Mouse (Mus musculus) intestine, embryonic 14.5 days (tissue): ENCODE measurements around the gene Prkce. TPM values are rescaled to one million over a fixed set of nuclear protein-coding genes. Genes with fewer than 3 reads are reported as not detected.

ENCODE experiments used
- ATAC-seq: fragments of 200-750 bp; cut with Nextera tagmentation; replicated peaks from 2 replicates; pipeline ENCODE4 v1.8.0; 2017; ENCODE audit warnings: low read depth, moderate number of reproducible peaks, moderate TSS enrichment, moderate library complexity; ENCODE audit not compliant: low FRiP score, low TSS enrichment
- DNase-seq: peaks from one replicate; pipeline ENCODE4 v3.0.0-alpha.2; 2018; ENCODE audit warnings: low spot score
- H3K27ac ChIP-seq: fragments of 300-500 bp; sonication (generic); 2 replicates; pipeline ENCODE4 v1.5.1; 2014; ENCODE audit warnings: low read depth, mild to moderate bottlenecking, control low read depth
- H3K27me3 ChIP-seq: fragments of 300-500 bp; sonication (generic); replicated peaks from 2 replicates; pipeline ENCODE4 v1.6.1; 2014; ENCODE audit warnings: low read length, control low read depth; ENCODE audit not compliant: control insufficient read depth, insufficient read depth
- H3K36me3 ChIP-seq: fragments of 300-500 bp; sonication (generic); 2 replicates; pipeline ENCODE4 v1.6.1; 2014; ENCODE audit warnings: low read length, control low read depth; ENCODE audit not compliant: control insufficient read depth, insufficient read depth
- H3K4me1 ChIP-seq: fragments of 300-500 bp; sonication (generic); replicated peaks from 2 replicates; pipeline ENCODE4 v1.6.1; 2014; ENCODE audit warnings: low read length, control low read depth, mixed read lengths; ENCODE audit not compliant: control insufficient read depth, insufficient read depth
- H3K4me2 ChIP-seq: fragments of 300-500 bp; sonication (generic); 2 replicates; pipeline ENCODE4 v1.6.1; 2014; ENCODE audit warnings: low read length
- H3K4me3 ChIP-seq: fragments of 300-500 bp; sonication (generic); 2 replicates; pipeline ENCODE4 v1.5.1; 2014; ENCODE audit warnings: low read depth, low read length, control low read depth, mixed read lengths
- H3K9ac ChIP-seq: fragments of 300-500 bp; sonication (generic); 2 replicates; pipeline ENCODE4 v1.6.1; 2014; ENCODE audit warnings: mild to moderate bottlenecking, low read length
- H3K9me3 ChIP-seq: fragments of 300-500 bp; sonication (generic); 2 replicates; pipeline ENCODE4 v1.6.1; 2016; ENCODE audit warnings: low read length, control low read depth; ENCODE audit not compliant: control insufficient read depth
- WGBS: fragments of 180-500 bp; shearing (Covaris S2); extraction: QIAGEN DNeasy Blood & Tissue Kit; methylation state at CpG from one replicate; pipeline ENCODE4 v1.1.7; 2014; 5-methylcytosine and 5-hydroxymethylcytosine counted together
- polyA plus RNA-seq: library from polyadenylated mRNA; unstranded; fragments of >200 nt; fragmentation: Nextera tagmentation; extraction: Ambion mirVana; gene quantifications from 2 replicates; pipeline ENCODE4 v1.2.1, GENCODE M21; 2014

The Prkce gene
- polyA plus RNA-seq, 1 experiment from 2014 or later = 7.5 TPM

- Histone ChIP-seq H3K36me3 (no peaks in the 10 kb centered on the region), H3K4me3 (no peak overlapping the region), H3K9ac (no peak overlapping the region), H3K27ac (no peak overlapping the region), H3K9me3 (no peaks in the 10 kb centered on the region), H3K4me2 (no peak overlapping the region), H3K4me1 (no peaks in the 10 kb centered on the region), H3K27me3 (no peaks in the 10 kb centered on the region)
- WGBS = 90% methylated on average over 3 of the region's 3 CpGs
- ATAC-seq (no peak), DNase-seq (no peak)
Observed at GRCm38 (mm10) chr17:86508212-86508490, 340.6 kb downstream of the Prkce start.

GRCm38 (mm10) chr17:86509871-86510270 is 342.3 kb downstream of the Prkce start:
- ATAC-seq (no peak), DNase-seq (no peak)
- WGBS = 57% methylated on average over 5 of the region's 5 CpGs
- Histone ChIP-seq H3K4me1 (0 out of 2 replicates have a peak, but pooled peaks cover 1% of the 10 kb centered on the region), H3K9me3 (no peaks in the 10 kb centered on the region), H3K4me3 (no peak overlapping the region), H3K4me2 (no peak overlapping the region), H3K27ac (no peak overlapping the region), H3K36me3 (no peaks in the 10 kb centered on the region), H3K9ac (no peak overlapping the region), H3K27me3 (no peaks in the 10 kb centered on the region)

- no peaks in the 10 kb centered on the region for H3K27me3 ChIP-seq
- no peak overlapping the region for H3K9ac ChIP-seq
- no peaks in the 10 kb centered on the region for H3K9me3 ChIP-seq
- no peak overlapping the region for H3K4me2 ChIP-seq
- no peak overlapping the region for H3K27ac ChIP-seq
- H3K4me3 ChIP-seq = no peak overlapping the region
- DNase-seq (no peak), ATAC-seq (no peak)
- H3K36me3 ChIP-seq = no peaks in the 10 kb centered on the region
- WGBS = 68% methylated on average over 13 of the region's 13 CpGs
- H3K4me1 ChIP-seq = 0 out of 2 replicates have a peak, but pooled peaks cover 3% of the 10 kb centered on the region
Observed at GRCm38 (mm10) chr17:86514974-86515620, 347.5 kb downstream of the Prkce start.

- H3K4me3 ChIP-seq = no peak overlapping the region
- WGBS = 76% methylated on average over 5 of the region's 5 CpGs
- H3K9me3 ChIP-seq = no peaks in the 10 kb centered on the region
- H3K27me3 ChIP-seq = no peaks in the 10 kb centered on the region
- DNase-seq (no peak), ATAC-seq (no peak)
- no peak overlapping the region for H3K9ac ChIP-seq
- no peak overlapping the region for H3K4me2 ChIP-seq
- no peaks in the 10 kb centered on the region for H3K36me3 ChIP-seq
- no peak overlapping the region for H3K27ac ChIP-seq
- H3K4me1 ChIP-seq = 0 out of 2 replicates have a peak, but pooled peaks cover 3% of the 10 kb centered on the region
Observed at GRCm38 (mm10) chr17:86516630-86517029, 349.0 kb downstream of the Prkce start.

- Histone ChIP-seq H3K36me3 (no peaks in the 10 kb centered on the region), H3K4me1 (0 out of 2 replicates have a peak, but pooled peaks cover 3% of the 10 kb centered on the region), H3K27ac (no peak overlapping the region), H3K9me3 (no peaks in the 10 kb centered on the region), H3K4me3 (no peak overlapping the region), H3K4me2 (no peak overlapping the region), H3K9ac (no peak overlapping the region), H3K27me3 (no peaks in the 10 kb centered on the region)
- ATAC-seq (no peak), DNase-seq (no peak)
- WGBS = 90% methylated on average over 7 of the region's 7 CpGs
Observed at GRCm38 (mm10) chr17:86518604-86519003, 351.0 kb downstream of the Prkce start.

- no peaks in the 10 kb centered on the region for H3K9me3 ChIP-seq
- ATAC-seq = no peak
- H3K4me1 ChIP-seq = no peaks in the 10 kb centered on the region
- no peaks in the 10 kb centered on the region for H3K36me3 ChIP-seq
- 93% methylated on average over 11 of the region's 11 CpGs for WGBS
- H3K4me3 ChIP-seq = no peak overlapping the region
- H3K27me3 ChIP-seq = no peaks in the 10 kb centered on the region
- no peak for DNase-seq
- H3K9ac ChIP-seq = no peak overlapping the region
- H3K4me2 ChIP-seq = no peak overlapping the region
- no peak overlapping the region for H3K27ac ChIP-seq
Observed at GRCm38 (mm10) chr17:86521252-86521651, 353.7 kb downstream of the Prkce start.

- Histone ChIP-seq H3K27me3 (no peaks in the 10 kb centered on the region), H3K36me3 (no peaks in the 10 kb centered on the region), H3K9ac (no peak overlapping the region), H3K4me1 (no peaks in the 10 kb centered on the region), H3K27ac (no peak overlapping the region), H3K4me3 (no peak overlapping the region), H3K9me3 (no peaks in the 10 kb centered on the region), H3K4me2 (no peak overlapping the region)
- ATAC-seq (no peak), DNase-seq (no peak)
- 87% methylated on average over 5 of the region's 5 CpGs for WGBS
Observed at GRCm38 (mm10) chr17:86522649-86523048, 355.1 kb downstream of the Prkce start.

GRCm38 (mm10) chr17:86523374-86523773 is 355.8 kb downstream of the Prkce start:
- Histone ChIP-seq H3K4me2 (no peak overlapping the region), H3K9me3 (no peaks in the 10 kb centered on the region), H3K9ac (no peak overlapping the region), H3K4me3 (no peak overlapping the region), H3K27me3 (no peaks in the 10 kb centered on the region), H3K36me3 (no peaks in the 10 kb centered on the region), H3K27ac (no peak overlapping the region), H3K4me1 (no peaks in the 10 kb centered on the region)
- WGBS = 64% methylated on average over 3 of the region's 3 CpGs
- ATAC-seq (no peak), DNase-seq (no peak)

GRCm38 (mm10) chr17:86523843-86524242 is 356.3 kb downstream of the Prkce start:
- Histone ChIP-seq H3K4me3 (no peak overlapping the region), H3K4me2 (no peak overlapping the region), H3K9ac (no peak overlapping the region), H3K27ac (no peak overlapping the region), H3K9me3 (no peaks in the 10 kb centered on the region), H3K36me3 (no peaks in the 10 kb centered on the region), H3K4me1 (no peaks in the 10 kb centered on the region), H3K27me3 (no peaks in the 10 kb centered on the region)
- ATAC-seq (no peak), DNase-seq (no peak)
- WGBS = 89% methylated on average over 10 of the region's 10 CpGs
